Mouse (Mus musculus) embryo, embryonic 11 days (tissue): ENCODE data around the gene Ifi205.
"Not testable (repeated sequence)": the region's sequence is repeated elsewhere in the genome, so short reads cannot be mapped to it uniquely, and the experiment has no call there.

Source experiments
- DNase-seq: peaks from one replicate; pipeline ENCODE4 v3.0.0-alpha.2; 2015

The Ifi205 gene

DNA sequence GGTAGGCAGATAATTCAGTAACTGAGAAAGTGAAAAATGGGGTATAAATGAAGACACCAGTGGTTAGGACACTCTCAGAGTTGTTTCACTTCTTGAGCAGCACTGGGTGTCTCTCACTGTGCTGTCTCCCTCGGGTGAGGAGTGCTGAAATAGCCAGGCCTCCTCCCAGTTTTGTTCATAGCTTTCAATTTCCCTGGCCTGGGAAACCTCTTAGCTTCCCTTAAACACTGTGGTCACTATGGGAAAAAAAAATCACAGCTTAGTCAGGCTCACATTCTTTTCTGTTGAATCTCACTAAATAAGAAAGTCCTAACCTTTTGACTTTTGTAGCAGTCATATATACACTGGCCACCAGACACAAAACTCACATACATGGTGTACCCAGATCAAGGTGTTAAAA lies at the start of gene Ifi205:
Gene Ifi205, minus strand, starts transcription at position 113 of the 400 bp plus-strand sequence.
- no peak for DNase-seq

DNA sequence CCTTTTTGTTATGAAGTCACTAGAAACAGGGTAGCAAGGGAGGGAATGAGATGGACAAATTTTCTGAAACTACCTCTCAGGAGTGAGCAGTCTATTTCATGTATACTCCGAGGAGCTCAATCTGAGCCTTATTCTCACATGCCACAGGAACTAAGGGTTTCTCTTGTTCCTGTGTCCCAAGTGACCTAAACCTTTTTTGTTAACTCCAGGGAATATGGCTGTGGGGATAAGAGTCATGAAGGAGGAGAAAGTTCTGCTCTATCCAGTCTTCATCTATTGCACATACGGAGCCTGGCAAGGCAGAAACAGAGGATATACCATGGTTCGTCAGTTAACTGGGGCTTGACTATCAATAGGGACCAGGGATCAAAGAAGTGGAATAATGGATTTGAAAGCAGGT lies 34.7 kb upstream of the Ifi205 start, which contains the start of gene Olfr430:
Gene Olfr430, plus strand, starts transcription at position 301 of the 400 bp plus-strand sequence.
- DNase-seq, result no peak

DNA sequence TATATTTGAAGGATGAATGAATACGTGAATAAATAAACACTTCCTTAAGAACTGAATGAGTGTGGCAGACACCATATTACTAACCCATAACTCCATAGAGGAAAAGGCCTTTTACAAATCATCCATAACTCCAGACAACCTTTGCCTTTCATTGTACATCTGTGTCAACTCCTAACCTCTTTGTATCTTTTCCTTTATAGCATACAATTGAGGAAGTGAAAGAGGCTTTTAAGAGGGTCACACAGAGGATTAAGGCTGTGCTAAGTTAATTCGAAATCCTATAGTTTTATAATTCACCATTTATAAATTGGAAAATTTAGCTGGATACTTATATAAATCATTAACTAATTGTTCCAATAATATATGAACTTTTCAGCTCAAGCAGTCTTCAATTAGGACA lies 23.6 kb upstream of the Ifi205 start:
- no peak for DNase-seq

DNA sequence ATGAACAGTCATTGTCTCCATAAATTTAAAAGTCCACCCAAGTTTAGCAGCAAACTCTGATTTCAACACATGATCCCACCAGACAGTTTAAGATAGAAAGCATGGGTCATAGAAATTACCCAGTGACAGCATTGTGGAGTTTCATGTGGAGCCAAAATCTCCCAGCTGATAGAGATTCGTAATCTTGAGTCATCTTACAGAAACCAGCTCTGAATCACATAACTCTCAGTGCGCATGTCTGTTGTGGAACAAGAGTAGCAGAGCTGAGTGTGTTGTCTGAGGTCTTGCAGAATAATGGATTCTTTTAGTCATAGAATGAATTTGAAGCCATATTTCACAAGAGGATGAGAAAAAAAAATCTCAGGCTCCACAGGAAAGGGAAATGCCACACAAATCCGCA lies 21.4 kb upstream of the Ifi205 start:
- DNase-seq, result no peak

DNA sequence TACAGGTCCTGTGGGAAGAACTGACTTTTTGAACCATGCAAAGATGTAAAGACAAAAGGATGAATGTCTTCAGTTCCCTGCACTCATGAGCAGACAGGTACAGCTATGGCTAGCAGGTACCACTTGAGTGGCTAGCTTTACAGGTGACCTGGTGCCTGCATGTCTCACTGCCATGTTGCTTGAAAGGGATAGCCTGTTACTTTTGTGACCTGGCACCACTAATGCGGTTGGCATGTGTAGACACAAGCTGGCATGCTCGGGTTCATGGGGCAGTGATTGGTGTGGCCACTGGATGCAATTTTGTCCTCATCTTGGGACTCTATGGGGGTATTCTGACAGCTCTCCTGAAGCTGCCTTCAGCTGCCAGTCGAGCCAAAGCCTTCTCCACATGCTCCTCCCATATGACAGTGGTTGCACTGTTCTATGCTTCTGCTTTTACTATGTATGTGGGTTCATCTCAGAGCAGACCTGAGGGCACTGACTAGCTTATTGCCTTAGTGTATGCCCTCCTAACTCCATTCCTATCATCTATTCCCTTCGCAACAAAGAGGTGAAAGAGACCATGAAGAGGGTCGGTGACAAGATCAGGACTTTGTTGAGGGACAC lies 20.4 kb upstream of the Ifi205 start:
- DNase-seq, result no peak

DNA sequence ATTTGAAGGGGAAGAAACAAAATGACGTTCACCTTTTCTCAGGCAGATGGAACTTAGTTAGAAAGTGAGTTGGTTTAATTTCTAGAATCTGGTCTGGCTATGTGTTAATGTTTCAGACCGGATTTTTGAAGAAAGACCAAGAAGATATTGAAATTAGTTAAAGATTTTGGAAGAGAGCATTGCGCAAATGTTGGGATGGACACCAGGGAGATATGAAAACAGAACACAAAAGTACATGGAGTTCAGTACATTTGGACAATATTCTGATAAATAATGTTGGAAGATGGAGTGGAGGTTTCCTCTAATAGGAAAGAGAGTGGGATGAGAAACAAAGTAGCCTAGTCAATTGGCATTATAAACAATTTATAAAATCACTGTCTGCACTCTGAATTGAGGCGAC lies 19.9 kb upstream of the Ifi205 start:
- no peak for DNase-seq

DNA sequence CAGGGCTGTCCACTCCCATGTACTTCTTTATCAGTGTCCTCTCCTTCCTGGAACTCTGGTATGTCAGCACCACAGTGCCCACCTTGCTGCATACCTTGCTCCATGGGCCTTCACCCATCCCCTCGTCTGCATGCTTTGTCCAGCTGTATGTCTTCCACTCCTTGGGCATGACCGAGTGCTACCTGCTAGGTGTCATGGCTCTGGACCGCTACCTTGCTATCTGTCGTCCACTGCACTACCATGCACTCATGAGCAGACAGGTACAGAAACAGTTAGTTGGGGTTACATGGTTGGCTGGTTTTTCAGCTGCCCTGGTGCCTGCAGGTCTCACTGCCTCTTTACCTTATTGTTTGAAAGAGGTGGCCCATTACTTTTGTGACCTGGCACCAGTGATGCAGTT lies 18.9 kb upstream of the Ifi205 start:
- no peak for DNase-seq

DNA sequence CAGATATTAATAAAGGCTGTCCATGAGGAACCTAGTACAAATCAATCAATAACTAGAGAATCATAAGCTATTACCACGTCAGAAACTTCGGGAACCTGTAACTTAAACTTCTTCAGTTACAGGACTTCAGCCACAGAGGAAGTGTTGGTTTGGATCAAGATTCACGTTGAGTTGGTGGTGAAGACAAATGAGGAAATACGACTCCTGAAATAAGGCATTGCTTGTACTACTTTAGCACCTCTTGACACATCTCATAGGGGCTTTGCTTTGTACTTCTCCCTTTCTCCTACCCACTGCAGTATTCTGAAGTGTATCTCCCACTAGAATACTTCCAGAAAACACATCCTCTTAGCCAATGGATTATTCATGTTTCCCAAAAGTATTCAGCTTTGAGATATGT lies 17.7 kb upstream of the Ifi205 start:
- DNase-seq, result not testable (repeated sequence)

DNA sequence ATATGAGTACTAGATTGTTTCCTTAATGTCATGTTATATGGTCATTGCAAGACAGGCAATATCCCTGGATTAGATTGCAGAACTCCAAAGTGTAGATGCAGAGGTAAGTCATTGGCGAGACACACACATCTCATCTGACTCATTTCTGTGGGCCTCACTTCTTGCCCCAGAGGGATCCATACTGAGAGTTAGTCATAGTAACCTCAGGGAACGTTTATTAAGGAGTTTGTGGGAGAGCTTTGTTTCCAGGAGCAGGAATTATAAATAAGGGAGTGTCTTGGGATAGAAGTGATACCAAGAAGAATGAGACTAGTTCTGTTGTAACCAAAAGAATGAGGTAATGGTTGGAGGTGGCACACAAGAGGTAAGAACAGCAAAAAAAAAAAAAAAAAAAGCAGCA lies 17.3 kb upstream of the Ifi205 start, which contains the start of gene Olfr432:
Gene Olfr432, plus strand, starts transcription at position 313 of the 400 bp plus-strand sequence.
- no peak for DNase-seq

DNA sequence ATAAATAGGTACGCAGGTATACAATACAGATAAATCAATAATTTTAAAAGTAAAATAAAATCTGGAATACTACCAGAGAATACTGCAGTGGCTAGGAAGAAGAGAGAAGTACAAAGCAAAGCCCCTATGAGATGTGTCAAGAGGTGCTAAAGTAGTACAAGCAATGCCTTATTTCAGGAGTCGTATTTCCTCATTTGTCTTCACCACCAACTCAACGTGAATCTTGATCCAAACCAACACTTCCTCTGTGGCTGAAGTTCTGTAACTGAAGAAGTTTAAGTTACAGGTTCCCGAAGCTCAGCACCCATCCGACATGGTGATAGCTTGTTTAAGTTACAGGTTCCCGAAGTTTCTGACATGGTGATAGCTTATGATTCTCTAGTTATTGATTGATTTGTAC lies 16.6 kb upstream of the Ifi205 start:
- DNase-seq, result not testable (repeated sequence)

DNA sequence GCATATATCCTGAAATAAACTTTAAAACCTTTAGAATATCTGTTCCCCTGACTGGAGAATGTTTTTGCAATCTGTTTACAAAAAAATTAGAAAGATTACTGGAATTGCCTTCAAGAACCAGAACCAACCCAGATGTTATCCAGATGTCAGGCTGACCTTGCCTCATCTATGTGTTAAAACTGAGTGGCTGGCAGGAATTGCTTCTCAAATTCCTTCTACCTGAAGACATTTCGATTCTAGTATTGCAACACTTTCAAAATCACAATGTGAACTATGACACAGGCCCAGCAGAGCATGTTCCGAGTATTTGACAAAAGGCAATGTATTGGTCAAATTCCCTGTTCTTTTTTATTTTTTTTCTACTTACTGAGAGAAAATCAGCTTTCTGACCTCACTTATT lies 12.8 kb upstream of the Ifi205 start:
- no peak for DNase-seq

DNA sequence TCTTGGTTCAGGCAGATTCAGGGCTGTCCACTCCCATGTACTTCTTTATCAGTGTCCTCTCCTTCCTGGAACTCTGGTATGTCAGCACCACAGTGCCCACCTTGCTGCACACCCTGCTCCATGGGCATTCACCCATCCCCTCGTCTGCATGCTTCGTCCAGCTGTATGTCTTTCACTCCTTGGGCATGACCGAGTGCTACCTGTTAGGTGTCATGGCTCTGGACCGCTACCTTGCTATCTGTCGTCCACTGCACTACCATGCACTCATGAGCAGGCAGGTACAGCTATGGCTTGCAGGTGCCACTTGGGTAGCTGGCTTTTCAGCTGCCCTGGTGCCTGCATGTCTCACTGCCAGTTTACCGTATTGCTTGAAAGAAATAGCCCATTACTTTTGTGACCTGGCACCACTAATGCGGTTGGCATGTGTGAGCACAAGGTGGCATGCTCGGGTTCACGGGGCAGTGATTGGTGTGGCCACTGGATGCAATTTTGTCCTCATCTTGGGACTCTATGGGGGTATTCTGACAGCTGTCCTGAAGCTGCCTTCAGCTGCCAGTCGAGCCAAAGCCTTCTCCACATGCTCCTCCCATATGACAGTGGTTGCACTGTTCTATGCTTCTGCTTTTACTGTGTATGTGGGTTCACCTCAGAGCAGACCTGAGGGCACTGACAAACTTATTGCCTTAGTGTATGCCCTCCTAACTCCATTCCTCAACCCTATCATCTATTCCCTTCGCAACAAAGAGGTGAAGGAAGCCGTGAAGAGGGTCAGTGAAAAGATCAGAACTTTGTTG lies 10.7 kb upstream of the Ifi205 start:
- DNase-seq, result not testable (repeated sequence)

DNA sequence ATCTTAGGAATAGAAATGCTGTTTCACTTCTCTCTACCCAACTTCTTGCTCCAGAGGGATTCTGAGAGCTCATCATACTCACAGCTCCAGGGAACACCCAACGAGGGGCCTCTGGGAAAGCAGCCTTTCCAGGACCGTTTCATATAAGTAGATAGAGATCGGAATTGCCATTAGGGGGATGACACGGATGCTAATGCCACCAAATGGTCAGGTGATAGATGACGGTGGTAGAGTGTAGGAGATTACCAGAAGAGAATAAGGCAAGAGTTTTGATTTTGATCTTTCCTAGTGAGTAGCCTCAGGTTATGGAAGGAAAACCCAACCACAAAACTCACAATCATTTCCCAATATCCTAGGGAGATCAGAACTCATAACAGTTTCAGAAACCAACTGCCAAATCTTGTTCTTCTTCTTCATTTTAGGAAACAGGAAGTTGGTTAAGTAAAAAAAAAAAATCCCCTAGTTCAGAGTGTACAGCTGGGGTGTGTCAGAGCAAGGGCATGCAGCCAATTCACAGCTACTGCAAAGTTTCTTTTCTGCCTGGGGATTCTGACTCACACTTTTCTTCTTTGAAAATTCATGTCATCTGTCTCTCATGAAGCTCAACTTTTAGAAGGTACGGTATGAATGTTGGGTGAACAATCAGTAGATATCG lies 9.0 kb upstream of the Ifi205 start, which contains the start of gene Olfr433:
Gene Olfr433, plus strand, starts transcription at position 183 of the 655 bp plus-strand sequence.
- DNase-seq, result no peak

DNA sequence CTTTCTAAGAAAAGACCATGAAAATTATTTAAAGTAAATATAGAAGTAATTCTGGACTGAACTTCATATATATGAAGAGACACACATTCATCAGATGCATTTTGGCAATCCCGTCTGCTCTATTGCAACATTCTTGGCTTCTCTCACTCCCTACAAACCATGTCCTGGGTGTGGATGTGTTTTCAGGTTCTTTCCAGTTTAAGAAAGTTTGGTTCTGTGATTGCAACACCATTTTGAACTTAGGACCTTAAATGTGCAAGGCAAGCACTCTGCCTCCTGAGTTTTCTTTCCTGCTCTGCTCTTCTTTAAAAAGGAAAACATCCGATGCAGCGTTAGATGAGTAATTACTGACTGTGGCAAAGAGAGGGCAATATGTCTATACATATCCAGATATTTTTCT lies 6.9 kb upstream of the Ifi205 start:
- no peak for DNase-seq

DNA sequence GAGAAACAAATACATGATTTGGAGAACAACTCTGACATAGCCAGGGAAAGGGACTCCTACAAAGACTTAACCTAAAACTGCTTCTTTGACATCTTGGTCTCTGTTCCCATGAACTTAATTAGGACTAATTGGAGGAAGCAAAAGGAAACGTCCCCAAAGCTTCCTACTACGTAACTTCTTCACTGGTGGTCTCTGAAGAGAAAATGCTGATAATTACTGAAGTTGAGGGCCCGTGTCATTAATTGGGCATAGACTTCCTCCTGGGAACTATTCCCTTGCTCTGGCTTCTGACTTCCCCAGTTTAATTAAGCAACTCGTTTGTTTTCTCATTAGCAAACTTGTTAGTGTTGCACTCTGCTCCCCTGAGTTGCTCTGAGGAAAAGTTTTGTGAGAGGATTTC lies 4.2 kb upstream of the Ifi205 start:
- no peak for DNase-seq

DNA sequence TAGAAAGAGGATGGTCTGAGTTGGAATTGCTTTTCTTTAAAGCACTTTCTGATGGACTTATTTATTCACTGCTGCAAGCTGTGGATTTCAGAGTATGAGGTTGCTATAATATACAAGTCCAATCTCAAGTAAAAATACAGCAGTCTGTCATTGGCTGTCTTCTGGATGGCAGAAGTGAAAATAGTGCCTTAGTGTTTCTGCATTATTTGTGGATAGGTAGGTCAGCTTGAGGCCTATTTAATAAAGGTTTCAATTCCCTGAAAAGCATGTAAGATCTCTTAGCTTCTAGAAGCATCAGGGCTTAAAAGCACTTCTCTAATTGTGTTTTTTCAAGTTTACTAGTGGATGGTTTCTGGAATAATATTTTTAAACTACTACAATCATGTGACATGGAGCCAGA lies 24.6 kb downstream of the Ifi205 start:
- not testable (repeated sequence) for DNase-seq

DNA sequence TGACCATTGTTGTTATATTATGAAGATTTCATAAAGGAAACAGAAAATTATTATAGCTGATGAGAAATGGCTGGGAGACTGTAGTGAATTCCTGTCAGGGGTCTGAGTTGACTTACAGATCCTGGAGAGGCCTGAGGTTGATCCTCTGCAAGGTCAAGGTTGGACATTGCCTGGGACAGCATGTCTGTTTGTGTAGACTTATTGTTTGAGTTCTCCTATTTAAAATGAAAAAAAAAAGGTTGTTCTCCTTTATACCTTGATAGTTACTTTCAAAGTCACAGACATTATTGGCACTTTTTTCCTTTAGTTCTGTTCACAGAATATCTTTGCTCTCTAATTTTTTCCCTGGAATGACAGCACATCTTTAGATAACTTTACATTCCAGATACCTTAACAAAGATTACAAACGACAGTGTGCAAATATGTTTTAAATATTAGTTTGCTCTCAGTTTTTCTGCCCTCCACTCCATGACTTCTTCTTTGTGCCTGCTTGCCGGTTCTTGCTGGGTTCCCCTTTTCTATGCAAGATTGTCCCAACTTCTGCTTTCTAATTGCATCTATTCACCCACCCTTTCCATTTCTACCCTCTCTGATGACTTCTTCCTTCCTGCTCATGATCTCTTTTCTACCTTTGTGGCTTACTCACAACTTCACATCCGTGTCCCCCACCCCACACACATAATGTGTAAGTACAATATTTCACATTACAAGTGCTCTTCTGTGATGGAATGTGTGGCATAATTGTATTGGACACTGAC lies 27.1 kb downstream of the Ifi205 start:
- not testable (repeated sequence) for DNase-seq

DNA sequence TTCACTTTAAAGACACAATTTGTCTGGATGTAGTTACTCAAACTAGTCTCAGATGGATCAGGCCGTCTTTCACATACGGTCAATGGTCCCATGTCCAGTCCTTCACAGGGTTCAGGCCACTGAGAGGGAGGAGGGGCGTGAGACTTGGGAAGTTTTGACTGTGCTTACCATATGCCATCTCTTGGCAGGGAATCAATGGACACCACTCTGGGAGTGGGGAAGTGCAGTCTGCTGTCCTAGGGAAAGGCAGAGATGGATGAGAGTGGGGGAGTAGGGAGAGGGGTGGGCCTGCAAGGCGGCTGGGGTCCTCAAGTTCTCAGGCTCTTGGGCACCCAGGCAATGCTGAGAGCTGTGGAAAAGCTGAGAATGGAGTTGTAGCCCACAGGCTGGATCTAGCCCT lies 36.6 kb downstream of the Ifi205 start:
- DNase-seq, result no peak

DNA sequence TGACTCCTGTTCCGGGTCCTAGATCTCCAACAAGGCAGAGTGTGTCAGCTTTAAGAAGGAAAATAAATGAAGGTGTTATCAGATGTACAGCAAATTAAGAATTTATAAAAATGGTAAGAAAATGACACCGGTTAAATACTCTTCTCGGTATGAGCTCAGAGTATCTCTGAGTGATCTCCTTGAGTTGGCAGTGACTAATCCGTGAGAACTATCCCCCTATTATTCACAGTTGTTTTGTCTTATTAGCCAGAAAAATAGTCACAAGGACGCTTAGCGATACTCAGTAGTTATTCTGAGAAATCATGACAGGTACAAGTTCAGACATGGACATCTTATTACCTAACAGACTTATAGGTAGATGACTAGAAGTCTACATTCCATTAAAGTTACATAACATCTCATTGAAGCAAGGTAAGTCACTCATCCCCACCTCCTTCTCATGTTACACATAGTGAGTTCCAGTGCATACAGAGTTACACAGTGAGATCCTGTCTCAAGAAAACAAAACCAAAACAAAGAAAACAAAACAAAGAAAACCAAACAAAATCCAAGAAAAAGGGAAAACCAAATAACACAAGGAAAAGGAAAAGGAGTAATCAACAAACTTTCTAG lies 48.8 kb downstream of the Ifi205 start, which contains the start of gene Ifi202b:
Gene Ifi202b, minus strand, starts transcription at position 51 of the 612 bp plus-strand sequence.
- not testable (repeated sequence) for DNase-seq

DNA sequence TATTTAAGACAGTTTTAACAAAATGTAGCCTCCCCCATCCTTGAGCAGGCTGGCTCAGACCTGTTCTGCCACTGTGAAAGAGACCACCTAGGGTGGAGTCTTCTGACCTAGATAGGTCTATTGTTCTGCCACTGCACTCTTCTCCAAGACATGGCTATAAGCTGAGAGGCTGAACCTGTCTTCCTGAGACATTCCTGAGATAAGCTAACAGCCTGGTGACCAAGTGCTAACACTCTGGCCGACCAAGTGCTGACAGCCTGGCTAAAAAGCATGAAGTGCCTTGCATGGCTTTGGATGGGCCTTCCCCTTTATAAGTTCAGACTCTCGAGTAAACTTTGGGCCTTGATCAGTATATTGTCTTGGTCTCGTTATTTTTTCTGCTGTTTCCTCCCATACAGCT lies 50.6 kb downstream of the Ifi205 start:
- DNase-seq, result peak; percentile 5

DNA sequence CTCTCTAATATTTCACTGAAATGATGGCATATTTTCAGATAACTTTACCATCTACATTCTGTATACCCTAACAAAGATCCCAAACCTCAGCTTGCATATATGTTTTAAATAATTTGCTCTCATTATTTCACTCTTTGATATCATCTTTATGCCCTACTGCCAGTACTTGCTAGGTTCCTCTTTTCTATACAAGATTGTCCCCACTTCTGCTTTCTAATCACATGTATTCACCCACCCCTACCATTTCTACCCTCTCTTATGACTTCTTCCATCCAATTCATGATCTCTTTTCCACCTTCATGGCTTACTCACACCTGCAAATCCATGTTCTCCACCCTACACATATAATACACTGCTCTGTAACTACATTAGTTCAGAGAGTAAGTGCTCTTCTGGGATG lies 54.0 kb downstream of the Ifi205 start:
- DNase-seq, result no peak

DNA sequence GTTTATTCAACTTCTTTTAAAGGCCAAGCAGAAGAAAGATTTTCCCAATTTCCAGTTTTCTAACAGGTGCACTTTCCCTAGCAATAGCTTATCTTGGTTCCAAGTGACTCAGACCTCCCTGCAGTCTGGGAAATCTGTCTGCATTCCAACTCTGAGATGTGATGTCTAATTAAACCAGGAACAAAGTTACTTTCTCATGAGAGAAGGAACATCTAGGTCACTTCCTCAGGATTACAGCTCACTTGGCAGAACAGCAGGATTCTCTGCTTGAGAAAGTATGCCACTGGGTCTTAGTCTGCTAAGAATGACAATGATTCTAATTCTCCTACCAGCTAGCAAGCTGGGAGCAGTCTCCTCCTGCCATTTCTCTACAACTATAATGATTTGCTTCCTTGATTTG lies 58.5 kb downstream of the Ifi205 start:
- DNase-seq, result no peak
